Mouse (Mus musculus) heart, postnatal 25 days (tissue): ENCODE measurements around the gene Ccdc90b. TPM values are rescaled to one million over a fixed set of nuclear protein-coding genes. Genes with fewer than 3 reads are reported as not detected.

Experiments
- total RNA-seq, 2 experiments: library from RNA; stranded (reverse); gene quantifications; 2 replicates each; pipeline ENCODE4 v1.2.3; 2021

Ccdc90b gene
- total RNA-seq, 2 experiments from 2014 or later: 34.2 to 35.3 TPM

Other genes starting within 250 kb of the Ccdc90b start
- 1 to 10 TPM; 1.0 to 1.1 TPM for gene Ankrd42, start 76.0 kb downstream of the Ccdc90b start, total RNA-seq
- 10 to 100 TPM; 23.0 to 28.2 TPM for gene Pcf11, start 108.8 kb downstream of the Ccdc90b start, total RNA-seq
- 10 to 100 TPM; 14.8 to 17.7 TPM for gene Rab30, start 180.5 kb downstream of the Ccdc90b start, total RNA-seq